Mouse (Mus musculus): ENCODE measurements around the gene Lyl1.

The Lyl1 gene

GRCm38 (mm10) chr8:84742171-84743053 lies 41.2 kb downstream of the Lyl1 start:
- no peak for DNase-seq (ENCODE audit: low spot score in 2 of 2)

DNA sequence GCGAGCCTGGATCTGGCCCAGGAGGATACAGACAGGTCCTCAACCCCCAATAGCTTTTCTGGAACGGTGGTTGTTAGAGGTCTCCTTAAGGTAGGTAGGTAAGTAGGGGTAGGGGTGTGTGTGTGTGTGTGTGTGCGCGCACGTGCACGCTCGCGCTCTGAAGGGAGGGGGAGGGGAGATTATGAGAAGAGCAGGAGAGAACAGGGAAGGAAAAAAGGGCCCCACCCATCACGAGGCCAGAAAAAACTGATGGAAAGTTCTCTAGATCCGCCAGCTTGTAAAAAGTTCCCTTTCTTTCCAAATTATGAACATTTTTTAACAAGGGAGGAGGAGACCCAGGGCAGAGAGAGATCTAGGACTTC lies 41.8 kb downstream of the Lyl1 start:
- no peak for DNase-seq (ENCODE audit: low spot score in 2 of 2)

GRCm38 (mm10) chr8:84743517-84744420 lies 42.5 kb downstream of the Lyl1 start:
- no peak for DNase-seq (ENCODE audit: low spot score in 2 of 2)

- no peak for DNase-seq (ENCODE audit: low spot score in 2 of 2)
Observed at GRCm38 (mm10) chr8:84745032-84745925, 44.0 kb downstream of the Lyl1 start.

DNA sequence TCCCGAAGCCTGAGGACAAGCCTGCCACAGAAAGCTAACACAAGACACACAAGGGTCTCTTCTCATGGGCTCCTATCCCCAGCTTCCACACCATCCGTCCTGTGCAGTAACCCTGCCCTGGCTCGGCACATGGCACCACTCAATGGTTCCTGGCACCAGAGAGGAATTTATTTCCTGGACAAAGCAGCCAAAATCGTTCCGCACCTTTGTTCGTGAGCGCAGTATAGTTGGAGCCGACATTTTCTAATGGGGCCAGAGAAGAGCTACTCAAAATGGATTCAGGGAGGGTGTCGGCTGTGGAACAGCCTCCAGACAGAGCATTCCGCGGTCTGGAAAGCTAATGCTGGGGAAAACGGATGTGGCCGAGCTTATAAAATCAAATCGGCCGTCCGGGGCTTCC lies 48.3 kb downstream of the Lyl1 start:
- no peak for DNase-seq (ENCODE audit: low spot score in 2 of 2)

DNA sequence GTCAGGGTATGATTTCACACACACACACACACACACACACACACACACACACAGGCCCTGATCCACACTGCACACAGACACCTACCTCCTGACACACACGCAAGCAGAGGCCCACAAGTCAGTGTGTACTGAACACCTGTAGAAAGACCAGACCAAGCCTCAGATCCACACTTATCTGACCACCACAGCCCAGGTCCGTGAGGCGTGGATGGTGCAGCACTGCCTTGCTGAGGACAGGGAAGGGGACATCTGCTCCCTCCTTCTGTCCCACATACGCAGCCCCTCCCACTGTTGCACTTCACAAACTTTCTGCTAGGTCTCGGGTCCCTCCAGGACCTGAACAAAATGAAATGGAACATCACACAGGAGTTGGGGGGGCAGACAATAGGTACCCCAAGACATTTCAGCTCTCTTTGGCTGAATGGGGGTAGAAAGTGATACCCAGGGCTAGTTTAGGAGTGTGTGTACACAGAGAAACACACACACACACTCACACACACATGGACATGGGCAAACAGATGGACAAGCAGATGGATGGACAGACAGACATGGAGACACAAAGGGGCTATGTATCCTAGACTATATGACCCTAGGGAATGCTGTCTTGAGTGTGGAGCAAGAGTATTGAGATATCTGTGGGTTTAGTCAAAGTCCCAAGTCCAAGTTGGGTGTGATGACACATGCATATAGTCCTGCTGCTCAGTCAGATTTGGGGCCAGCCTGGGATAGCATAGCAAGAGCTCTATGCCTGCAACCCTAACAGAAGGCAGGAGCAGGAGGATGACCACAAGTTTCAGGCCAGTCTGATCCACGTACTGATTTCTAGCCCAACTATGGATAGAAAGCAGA lies 51.7 kb downstream of the Lyl1 start:
- DNase-seq (ENCODE audit: low spot score in 2 of 2) = no peak

Measured in spleen, postnatal 14 days (tissue).